Mouse (Mus musculus) intestine, postnatal 0 days (tissue): ENCODE results near the gene Cyp17a1. TPM values are rescaled to one million over a fixed set of nuclear protein-coding genes. Genes with fewer than 3 reads are reported as not detected.

Experiments used
- ATAC-seq: fragments of 200-750 bp; cut with Nextera tagmentation; 2 replicates; pipeline ENCODE4 v1.8.0; 2017; ENCODE audit warnings: mild to moderate bottlenecking, moderate TSS enrichment, moderate library complexity
- H3K27ac ChIP-seq: fragments of 300-500 bp; sonication (generic); 2 replicates; pipeline ENCODE4 v1.5.1; 2014; ENCODE audit warnings: mild to moderate bottlenecking, low read depth, low read length, moderate library complexity
- H3K27me3 ChIP-seq: fragments of 300-500 bp; sonication (generic); replicated peaks from 2 replicates; pipeline ENCODE4 v1.6.1; 2014; ENCODE audit warnings: low read length, mixed read lengths; ENCODE audit not compliant: control insufficient read depth, insufficient read depth
- H3K36me3 ChIP-seq: fragments of 300-500 bp; sonication (generic); 2 replicates; pipeline ENCODE4 v1.6.1; 2014; ENCODE audit warnings: mild to moderate bottlenecking, moderate library complexity; ENCODE audit not compliant: control insufficient read depth, insufficient read depth
- H3K4me1 ChIP-seq: fragments of 300-500 bp; sonication (generic); replicated peaks from 2 replicates; pipeline ENCODE4 v1.6.1; 2014; ENCODE audit warnings: antibody characterized with exemption, low read length, mixed read lengths; ENCODE audit not compliant: control insufficient read depth, insufficient read depth
- H3K4me2 ChIP-seq: fragments of 300-500 bp; sonication (generic); replicated peaks from 2 replicates; pipeline ENCODE4 v1.6.1; 2014; ENCODE audit warnings: low read depth, mild to moderate bottlenecking, moderate library complexity
- H3K4me3 ChIP-seq: fragments of 300-500 bp; sonication (generic); 2 replicates; pipeline ENCODE4 v1.5.1; 2014; ENCODE audit warnings: low read depth, low read length
- H3K9ac ChIP-seq: fragments of 300-500 bp; sonication (generic); 2 replicates; pipeline ENCODE4 v1.6.1; 2014; ENCODE audit warnings: mild to moderate bottlenecking, low read depth, low read length
- H3K9me3 ChIP-seq: fragments of 300-500 bp; sonication (generic); 2 replicates; pipeline ENCODE4 v1.6.1; 2016; ENCODE audit warnings: mixed run types; ENCODE audit not compliant: control insufficient read depth
- CTCF ChIP-seq: sonication (generic); IDR thresholded peaks from 2 replicates; pipeline ENCODE4 v1.5.1; 2016; ENCODE audit warnings: low read depth, mild to moderate bottlenecking, control low read depth, antibody characterized with exemption, moderate library complexity
- WGBS: fragments of 180-500 bp; shearing (Covaris S2); extraction: QIAGEN DNeasy Blood & Tissue Kit; methylation state at CpG from one replicate; pipeline ENCODE4 v1.1.7; 2014; 5-methylcytosine and 5-hydroxymethylcytosine counted together
- polyA plus RNA-seq: library from polyadenylated mRNA; unstranded; fragments of >200 nt; fragmentation: Nextera tagmentation; extraction: Ambion mirVana; gene quantifications from 2 replicates; pipeline ENCODE4 v1.2.1, GENCODE M21; 2015

Gene Cyp17a1
- polyA plus RNA-seq, 1 experiment from 2014 or later = not detected

DNA sequence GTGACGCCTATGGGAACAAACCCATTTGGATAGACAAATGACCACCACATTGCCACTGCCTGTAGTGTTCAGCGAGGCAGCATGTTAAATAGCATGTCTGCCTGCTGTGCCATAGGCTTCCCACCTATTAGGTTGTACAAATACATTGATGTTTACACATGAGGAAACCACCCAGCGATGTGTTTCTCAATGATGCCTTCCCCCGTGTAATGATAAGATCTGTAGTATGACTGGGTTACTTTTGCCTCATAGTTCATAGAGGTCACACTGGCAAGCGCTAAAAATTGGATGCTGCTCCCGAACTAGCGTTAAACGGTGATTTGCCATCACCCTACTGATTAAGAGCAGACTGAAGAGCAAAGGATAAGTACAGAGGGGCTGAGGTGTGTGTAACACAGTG lies 10.8 kb downstream of the Cyp17a1 start:
- Histone ChIP-seq H3K36me3 (no peaks in the 10 kb centered on the region), H3K27ac (no peak overlapping the region), H3K4me3 (no peak overlapping the region), H3K27me3 (no peaks in the 10 kb centered on the region), H3K4me2 (no peak overlapping the region), H3K9me3 (no peaks in the 10 kb centered on the region), H3K9ac (no peak overlapping the region), H3K4me1 (0 out of 2 replicates have a peak, but pooled peaks cover 3% of the 10 kb centered on the region)
- no peak for TF ChIP-seq CTCF
- ATAC-seq = no peak
- WGBS = 62% methylated on average over 8 of the region's 8 CpGs

DNA sequence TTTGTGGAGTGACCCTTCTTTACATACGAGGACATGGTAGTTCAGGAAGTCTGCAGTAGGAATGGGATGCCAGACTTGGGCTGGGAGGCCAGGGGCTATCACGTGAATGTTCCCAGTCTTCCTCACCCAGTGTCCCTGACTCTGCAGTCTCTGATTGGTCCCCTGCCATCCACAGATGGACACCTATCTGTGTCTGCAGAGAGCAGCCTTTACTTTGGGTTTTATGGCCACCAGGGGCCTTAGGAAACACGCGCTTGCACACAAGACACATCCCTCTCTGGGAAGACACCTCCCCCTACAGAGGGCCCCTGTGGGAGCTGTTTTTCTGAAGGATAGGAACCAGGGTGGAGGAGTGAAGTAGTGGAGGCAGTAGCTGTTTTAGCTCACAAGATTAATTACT lies 11.5 kb downstream of the Cyp17a1 start:
- Histone ChIP-seq H3K27me3 (no peaks in the 10 kb centered on the region), H3K27ac (no peak overlapping the region), H3K9ac (no peak overlapping the region), H3K9me3 (no peaks in the 10 kb centered on the region), H3K4me2 (no peak overlapping the region), H3K36me3 (peaks cover 4% of the 10 kb centered on the region; the same call in 1 of the 2 replicates), H3K4me1 (0 out of 2 replicates have a peak, but pooled peaks cover 3% of the 10 kb centered on the region), H3K4me3 (no peak overlapping the region)
- TF ChIP-seq CTCF = peak; percentile 24
- no peak for ATAC-seq
- WGBS = 37% methylated on average over 4 of the region's 4 CpGs

DNA sequence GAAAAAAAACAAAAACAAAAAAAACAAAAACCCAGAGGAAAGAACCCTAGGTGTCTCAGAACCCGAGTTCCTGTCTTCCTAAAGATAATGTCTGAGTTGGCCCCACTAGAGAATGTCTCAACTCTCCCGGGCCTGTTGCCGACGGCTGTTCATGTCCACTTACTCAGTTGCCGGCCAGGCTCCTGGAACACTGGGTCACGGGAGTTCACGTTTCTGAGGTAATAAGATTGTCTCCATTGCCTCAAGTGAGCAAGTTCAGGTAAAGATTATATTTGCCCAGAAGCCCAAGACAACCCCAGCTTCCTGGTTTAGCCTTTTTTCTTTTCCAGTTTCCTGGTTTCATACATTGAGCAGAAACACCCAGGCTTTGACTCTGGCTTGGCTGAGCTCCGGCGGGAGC lies 14.1 kb downstream of the Cyp17a1 start:
- Histone ChIP-seq H3K4me2 (no peak overlapping the region; the same call in 1 of the 2 replicates), H3K4me1 (0 out of 2 replicates have a peak, but pooled peaks cover 3% of the 10 kb centered on the region), H3K9ac (no peak overlapping the region), H3K27me3 (no peaks in the 10 kb centered on the region), H3K36me3 (peaks cover 27% of the 10 kb centered on the region), H3K27ac (peak overlapping the region; percentile 29), H3K9me3 (no peaks in the 10 kb centered on the region), H3K4me3 (no peak overlapping the region)
- 34% methylated on average over 9 of the region's 9 CpGs for WGBS
- TF ChIP-seq CTCF = no peak
- peak; percentile 61 for ATAC-seq

DNA sequence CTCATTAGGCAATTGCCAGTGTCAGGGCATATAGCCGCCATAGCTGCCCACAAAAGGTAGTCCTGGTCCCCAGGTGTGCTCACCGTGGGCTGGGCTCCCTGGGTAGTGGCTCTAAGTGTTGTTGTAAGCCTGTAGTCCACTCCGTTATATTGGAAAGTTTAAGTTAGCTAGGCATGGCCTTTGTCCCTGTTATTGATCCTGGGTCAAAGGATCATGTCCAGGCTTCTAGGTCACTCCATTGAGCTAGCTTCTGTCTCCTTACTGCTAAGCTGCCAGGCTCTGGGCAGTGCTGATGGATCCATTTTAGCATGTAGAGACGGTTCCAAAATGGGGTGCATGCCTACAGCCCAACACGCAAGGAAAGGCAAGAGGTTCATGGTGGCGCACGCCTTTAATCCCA lies 14.6 kb downstream of the Cyp17a1 start:
- Histone ChIP-seq H3K27me3 (no peaks in the 10 kb centered on the region), H3K9me3 (no peaks in the 10 kb centered on the region), H3K4me2 (no peak overlapping the region; the same call in 1 of the 2 replicates), H3K4me3 (no peak overlapping the region), H3K4me1 (0 out of 2 replicates have a peak, but pooled peaks cover 3% of the 10 kb centered on the region), H3K36me3 (peaks cover 32% of the 10 kb centered on the region), H3K9ac (no peak overlapping the region), H3K27ac (no peak overlapping the region)
- TF ChIP-seq CTCF = no peak
- ATAC-seq = 0 out of 2 replicates have a peak, but pooled peaks have one; percentile 9
- WGBS = 94% methylated on average over 7 of the region's 7 CpGs

DNA sequence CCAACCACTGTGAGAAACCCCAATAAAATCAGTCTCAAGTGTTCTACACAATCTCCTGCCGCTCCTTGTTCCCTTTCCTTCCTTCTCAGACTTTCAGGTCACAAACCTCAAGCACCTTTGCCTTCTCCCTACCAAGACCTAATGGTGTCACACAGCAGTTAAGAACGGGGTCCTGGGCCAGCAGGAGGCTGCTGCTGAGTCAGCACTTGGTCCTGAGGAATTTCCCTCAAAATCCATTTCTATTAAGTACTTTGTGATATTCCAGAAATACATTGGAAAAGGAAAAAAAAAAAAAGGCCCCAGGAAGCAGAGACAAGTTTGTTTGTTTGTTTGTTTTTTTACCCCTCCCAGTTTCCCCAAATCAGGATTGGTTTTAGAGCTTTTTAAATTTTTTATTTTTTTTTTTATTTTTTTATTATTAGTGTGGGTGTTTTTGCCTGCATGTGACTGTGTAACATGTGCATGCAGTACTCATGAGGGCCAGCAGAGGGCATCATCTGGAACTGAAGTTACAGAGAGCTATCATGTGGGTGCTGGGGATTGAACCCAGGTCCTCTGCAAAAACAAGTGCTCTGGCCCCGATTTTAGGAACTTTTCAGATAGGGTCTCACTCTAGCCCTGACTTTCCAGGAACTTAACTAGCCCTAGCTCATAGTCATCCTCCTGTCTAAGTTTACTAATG lies 15.5 kb downstream of the Cyp17a1 start:
- peaks cover 39% of the 10 kb centered on the region for H3K36me3 ChIP-seq
- no peak overlapping the region for H3K4me3 ChIP-seq
- 91% methylated on average over 3 of the region's 3 CpGs for WGBS
- no peak overlapping the region for H3K27ac ChIP-seq
- H3K9ac ChIP-seq = no peak overlapping the region
- H3K4me1 ChIP-seq = 0 out of 2 replicates have a peak, but pooled peaks cover 3% of the 10 kb centered on the region
- no peak for ATAC-seq
- H3K4me2 ChIP-seq = no peak overlapping the region
- peak; percentile 62 for TF ChIP-seq CTCF
- no peaks in the 10 kb centered on the region for H3K27me3 ChIP-seq
- H3K9me3 ChIP-seq = no peaks in the 10 kb centered on the region

DNA sequence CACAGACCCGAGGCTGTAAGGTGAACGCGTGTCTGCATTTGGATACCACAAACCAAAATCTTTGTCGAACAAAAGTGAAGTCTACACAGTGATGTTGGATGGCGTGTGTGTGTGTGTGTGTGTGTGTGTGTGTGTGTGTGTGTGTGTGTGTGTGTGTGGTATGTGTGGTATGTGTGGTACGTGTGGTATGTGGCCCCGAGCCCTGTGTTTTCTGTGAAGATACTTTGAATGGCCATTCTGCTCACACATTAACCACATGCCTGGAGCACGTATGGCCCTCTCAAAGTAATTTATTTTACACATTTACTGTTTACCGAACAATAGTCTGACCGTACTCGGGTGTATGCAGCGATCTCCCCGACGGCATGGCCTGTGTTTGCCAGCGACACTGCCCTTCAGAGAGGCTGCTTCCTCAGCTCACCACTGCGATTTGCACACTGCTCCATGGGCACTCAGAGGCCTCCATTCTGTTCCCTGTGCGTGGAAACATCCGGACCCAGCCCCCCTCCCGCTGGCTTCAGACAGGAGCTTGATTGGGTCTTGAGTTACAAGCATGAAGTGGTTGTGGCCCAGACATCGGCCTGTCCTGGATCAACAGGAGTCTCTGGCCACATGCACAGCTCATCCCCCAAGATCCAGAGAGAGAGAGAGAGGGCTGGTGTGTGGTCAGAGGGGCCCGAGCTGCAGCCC lies 16.7 kb downstream of the Cyp17a1 start:
- H3K4me1 ChIP-seq = 0 out of 2 replicates have a peak, but pooled peaks cover 3% of the 10 kb centered on the region
- no peak overlapping the region for H3K27ac ChIP-seq
- no peak overlapping the region for H3K4me2 ChIP-seq
- no peak for TF ChIP-seq CTCF
- H3K36me3 ChIP-seq = peaks cover 49% of the 10 kb centered on the region
- no peaks in the 10 kb centered on the region for H3K9me3 ChIP-seq
- ATAC-seq = no peak
- no peak overlapping the region for H3K9ac ChIP-seq
- 92% methylated on average over 21 of the region's 21 CpGs for WGBS
- no peak overlapping the region for H3K4me3 ChIP-seq
- H3K27me3 ChIP-seq = no peaks in the 10 kb centered on the region
